Mouse (Mus musculus) adrenal gland, postnatal 4 days (tissue): ENCODE measurements around the gene Mycl. TPM values are rescaled to one million over a fixed set of nuclear protein-coding genes. Genes with fewer than 3 reads are reported as not detected.
A peak's percentile ranks its signal among the peaks of the same experiment; 100 is the strongest.

Experiments used
- DNase-seq, 2 experiments: peaks; one replicate each; pipeline ENCODE4 v3.0.0; 2021 to 2022; ENCODE audit warnings: low spot score in 2 of 2, mixed read lengths in 2 of 2
- total RNA-seq, 2 experiments: library from RNA; stranded (reverse); gene quantifications; 2 replicates each; pipeline ENCODE4 v1.2.3; 2021

Gene Mycl
- total RNA-seq, 2 experiments from 2014 or later = 2.8 to 2.9 TPM

DNA sequence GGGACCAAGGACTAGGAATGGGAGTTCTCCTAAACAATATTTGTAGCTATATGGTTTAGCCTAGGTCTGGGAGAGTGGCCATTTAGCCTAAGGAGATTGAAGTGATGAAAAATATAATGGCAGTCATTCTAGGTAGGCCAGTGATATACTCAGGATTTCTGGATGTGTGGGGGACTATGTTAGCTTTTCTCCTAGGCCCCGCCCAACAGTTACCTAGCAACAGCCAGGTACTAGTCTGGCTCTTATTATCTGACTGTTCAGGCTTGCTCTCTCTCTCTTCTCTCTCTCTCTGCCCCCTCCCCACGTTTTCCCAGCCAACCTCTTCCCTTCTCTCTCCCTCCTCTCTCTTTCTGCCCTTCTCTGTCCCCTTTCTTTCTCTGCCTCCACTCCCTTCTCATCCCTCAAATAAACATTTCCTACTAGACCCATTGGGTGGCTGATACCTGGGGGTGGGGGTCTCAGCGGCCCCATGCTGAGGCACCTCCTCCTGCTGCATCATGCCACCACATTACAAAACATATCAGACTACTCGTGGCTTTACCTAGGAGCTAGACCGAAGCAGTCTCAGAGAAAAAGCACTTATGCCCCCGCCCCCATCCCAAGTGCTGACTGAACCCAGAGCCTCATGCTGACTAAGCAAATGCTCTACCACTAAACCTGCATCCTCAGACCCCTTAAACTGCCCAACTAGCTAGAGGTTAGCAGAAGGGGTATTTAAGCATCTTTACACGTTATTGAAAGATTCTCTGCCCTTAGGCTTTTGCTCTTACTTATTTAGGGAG is 19.2 kb downstream of the Mycl start:
- DNase-seq = no peak

DNA sequence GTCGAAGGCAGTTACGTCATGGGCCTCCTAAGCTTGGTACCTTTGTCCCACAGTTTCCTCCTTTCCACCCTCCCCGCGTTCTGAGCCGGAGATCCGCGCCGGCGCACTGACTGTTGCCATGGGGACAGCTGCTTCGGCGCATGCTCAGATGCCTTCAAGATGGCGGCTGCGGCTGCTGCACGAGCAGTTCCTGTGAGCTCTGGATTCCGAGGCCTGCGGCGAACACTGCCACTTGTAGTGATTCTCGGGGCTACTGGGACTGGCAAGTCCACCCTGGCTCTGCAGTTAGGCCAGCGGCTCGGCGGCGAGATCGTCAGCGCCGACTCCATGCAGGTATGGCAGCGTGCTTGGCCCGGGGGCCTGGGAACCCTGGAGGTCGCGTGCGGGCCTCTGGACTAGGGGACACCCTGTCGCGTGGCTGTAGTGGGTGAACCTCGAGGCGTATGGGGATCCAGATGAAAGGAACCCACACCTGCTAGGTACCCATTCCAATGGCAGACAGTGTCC is 21.1 kb downstream of the Mycl start, which contains the start of gene Trit1:
TSS of gene Trit1 (plus strand) at position 147 of the 507 bp plus-strand sequence.
- peak; percentile 83 to 94 for DNase-seq

DNA sequence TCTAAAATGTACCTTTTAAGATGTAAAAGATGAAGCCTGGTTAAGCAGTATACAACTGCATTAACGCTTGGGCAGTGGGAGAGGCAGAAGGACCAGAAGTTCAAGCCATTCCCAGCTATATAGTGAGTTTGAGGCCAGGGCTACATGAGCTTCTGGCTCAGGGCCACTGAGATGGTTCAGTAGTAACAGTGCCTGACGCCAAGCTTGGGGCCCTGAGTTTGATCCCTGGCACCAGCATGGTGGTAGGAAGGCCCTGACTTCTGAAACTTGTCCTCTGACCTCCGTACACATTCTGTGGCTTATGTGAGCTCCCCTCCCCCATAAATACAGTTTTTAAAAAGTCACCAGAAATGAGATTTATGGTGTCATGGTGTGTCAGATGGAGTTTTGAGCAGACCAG is 26.1 kb downstream of the Mycl start:
- DNase-seq = no peak

DNA sequence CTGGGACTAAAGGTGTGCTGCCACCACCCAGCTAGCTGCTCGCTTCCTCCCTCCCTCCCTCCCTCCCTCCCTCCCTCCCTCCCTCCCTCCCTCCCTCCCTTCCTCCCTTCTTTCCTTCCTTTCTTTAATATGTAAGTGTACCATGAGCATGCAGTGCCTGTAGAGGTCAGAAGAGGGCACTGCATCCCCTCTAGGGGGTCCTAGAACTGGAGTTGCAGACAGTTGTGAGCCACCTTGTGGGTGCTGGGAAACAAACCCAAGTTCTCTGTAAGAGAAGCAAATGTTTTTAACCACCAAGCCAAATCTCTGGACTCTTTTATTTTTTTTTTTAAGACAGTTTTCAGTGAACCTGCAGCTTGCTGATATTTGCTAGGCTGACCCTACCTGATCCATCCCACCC is 27.4 kb downstream of the Mycl start:
- no peak for DNase-seq

DNA sequence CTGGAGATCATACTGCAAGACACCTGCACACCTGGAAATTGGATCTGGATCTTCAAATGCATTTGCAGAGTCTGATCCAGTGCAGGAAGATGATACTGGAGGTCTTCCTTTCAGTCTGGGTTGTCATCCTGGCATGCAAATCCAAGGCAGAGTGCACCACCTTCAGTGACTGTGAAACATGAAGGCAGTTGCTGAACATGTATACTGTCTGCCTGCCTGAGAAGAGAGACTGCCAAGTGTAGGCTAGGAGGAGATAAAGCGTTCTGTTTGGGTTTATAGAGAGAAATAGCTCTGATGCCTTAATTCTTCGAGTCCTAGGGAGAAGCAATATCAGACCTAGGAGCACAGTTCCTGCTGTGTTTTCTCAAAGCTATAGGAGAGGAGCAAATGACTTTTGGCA is 30.0 kb downstream of the Mycl start:
- no peak for DNase-seq

DNA sequence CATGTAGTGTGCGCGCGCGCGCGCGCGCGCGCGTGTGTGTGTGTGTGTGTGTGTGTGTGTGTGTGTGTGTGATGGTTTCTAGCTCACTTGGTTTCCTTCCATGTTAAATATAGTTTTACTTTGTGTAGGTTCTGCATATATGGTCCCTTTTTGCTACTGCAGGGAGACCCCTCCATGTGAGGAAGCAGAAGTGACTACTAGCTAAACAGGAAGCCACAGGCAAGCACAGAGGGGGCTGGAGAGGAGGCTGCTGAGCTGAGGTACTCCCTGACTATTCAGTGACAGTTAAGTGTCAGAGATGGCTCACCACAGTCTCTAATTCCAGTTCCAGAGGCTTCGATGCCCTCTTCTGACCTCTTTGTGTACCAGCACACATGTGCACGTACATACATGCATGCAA is 30.7 kb downstream of the Mycl start:
- no peak for DNase-seq

DNA sequence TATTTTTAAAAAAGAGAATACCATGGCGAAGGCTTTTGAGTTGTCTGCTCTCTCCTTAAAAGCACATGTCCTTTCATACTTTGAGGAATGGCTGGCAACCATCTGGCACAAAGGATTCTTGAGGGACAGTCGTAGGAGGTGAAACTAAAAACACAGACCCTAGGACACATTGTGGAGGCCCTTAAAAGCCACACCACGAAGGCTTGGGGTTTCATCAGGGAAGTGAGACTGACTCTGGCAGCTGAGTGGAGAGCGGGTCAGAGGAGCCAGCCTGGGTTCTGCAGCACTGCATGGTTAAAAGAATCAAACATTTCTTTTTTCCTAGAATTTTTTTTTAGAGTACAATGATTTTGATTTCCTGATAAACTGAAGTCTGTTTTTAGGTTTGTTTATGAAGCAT is 31.1 kb downstream of the Mycl start:
- no peak for DNase-seq

DNA sequence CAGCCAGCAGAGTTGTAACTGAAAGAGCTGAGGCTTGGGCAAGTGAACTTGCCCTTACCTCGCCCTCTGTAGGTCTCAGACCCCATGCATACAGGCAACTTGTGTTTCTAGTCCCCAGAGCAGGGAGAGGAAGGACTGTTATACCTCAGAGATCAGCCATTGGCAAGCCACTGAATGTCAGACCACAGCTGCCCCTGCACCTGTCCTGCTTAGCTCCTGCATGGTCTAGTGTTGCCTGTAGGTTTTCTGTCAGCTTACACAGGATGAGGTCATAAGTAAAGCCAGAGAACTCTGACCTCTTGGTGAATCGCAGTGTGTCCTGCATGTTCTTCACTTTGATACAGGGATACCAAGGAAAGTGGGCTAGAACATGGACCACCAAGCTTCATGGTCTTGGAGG is 39.4 kb downstream of the Mycl start:
- no peak for DNase-seq

DNA sequence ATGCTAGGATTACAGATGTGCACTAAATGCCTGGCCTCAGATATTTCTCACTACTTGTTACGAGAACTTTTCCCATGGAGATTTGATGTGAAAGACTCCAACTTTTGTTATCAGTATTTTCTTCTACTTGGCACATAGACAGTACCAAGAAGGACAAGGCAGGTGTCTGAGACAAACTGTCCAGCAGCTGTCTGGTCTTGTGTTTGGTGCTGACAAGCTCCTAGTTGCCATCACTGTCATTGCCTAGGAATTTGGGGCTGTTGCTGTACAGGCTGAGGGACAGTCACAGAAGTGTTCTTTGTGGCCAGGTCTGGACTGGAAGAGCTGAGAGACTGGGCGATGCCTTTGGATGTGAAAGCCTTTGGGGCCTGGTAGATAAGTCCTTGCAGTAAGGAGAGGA is 40.2 kb downstream of the Mycl start:
- DNase-seq = no peak

DNA sequence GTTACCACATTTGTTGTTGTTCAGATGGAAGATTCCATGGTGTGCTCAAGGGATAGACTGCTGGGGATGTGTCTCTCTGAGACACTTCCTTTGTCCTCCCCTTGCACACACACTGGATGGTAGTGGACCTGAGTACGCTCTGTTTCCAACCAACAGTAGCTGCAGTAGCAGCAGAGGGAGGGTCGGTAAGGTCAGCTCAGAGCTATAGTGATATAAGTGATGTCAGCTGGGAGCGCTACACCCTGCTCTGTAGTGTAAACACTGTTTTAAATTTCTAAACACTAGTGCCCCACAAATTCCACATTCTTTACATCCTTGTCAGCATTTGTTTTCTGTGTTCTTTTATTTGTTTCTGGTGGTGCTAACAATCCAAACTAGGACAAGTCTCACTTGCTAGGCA is 41.3 kb downstream of the Mycl start:
- no peak for DNase-seq

DNA sequence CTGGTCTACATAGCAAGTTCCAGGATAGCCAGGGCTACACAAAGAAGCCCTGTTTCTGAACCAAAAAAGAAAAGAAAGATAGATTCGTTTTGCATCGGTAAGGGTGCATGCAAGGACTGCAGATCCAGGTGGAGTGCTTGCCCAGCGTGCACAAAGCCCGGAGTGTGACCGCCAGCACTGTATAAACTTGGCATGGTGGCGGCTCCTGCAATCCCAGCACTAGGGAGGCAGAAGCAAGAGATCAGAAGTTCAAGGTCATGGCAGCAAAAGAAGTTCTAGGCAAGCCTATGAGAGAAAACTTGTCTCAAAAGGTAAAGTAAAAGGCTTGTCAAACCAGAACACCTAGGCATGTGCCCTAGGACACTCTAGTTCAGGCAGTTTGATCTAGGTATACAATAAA is 45.7 kb downstream of the Mycl start:
- DNase-seq = no peak

DNA sequence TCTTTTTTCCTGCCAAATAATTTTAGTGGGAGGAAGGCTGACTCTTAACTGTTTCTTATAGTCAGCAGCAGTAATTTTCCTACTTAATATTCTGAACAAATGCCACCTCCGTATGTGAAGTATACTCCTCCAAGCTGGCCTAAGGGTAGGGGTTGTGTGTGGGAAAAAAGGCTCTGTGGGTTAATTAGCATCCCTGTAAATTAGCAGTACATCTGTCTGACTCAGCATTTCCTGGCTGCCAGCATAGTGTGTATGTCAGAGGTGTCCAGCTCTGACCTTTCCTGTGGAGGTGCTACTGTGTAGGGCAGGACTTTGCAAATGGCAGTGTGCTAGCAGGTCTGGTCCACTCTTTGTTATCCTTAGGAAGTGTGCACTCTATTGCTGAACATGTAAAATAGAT is 48.4 kb downstream of the Mycl start:
- DNase-seq = no peak

DNA sequence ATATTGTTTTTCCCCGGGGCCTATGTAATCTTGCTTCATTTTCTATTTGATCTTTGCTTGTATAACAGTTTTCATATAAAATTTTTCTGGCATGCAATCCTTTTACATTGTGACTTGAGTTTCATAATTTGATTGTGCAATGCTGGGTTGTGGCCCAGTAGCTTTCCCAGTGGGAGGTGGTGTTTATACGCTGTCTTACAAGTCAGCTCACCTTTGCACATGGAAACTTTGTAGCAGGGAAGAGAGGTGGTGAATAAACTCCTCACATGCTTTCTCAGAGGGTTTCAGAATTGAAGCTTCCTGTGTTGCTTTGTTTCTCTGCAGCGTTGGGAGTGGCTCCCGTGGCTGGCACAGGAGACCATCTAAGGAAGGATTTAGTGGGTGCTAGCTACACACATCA is 49.4 kb downstream of the Mycl start:
- no peak for DNase-seq

DNA sequence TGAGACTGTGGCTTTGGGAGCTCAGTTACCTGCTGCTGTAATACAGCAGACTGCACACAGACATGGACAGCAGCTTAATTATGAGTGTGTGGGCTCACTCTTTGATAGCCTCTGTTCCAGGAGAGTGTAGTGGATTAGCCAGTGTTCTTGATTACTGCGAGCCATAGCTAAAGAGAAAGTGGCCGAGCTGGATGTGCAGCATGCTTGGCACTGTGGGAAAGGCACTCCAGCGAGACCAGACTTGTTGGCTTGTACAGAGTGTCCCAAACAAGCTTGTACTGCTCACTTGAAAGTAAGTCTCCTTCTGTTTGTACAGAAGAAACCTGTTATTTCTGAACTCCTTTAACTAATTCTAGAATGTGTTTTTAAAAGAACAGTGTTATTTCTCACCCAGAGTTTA is 50.8 kb downstream of the Mycl start:
- DNase-seq = no peak

DNA sequence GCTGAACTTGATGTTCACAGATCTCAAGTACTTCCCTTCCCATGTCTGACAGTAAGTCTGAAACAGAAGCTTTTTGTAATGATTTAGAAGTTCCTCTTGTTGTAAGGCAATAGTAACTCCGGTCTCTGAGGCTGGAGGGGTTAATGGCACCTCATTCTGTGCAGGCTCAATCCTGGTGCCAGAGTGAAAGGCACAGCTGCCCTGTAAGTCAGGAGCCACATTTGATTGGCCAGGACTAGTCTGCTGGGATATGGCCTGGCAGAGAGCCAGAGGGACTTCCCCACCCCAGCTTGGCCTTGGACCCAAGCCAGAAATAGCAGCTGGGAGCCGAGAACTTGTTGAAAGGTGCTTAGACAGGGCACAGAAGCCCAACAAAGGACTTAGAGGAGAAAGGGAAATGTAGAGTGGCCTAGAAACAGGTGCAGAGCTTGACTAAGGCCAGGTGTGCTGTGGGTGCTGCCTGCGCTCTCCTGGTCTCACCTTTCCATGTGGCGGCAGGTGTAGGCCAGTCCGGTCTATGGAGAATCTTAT is 55.3 kb downstream of the Mycl start:
- peak; percentile 51 to 81 for DNase-seq

Other genes with a start within 250 kb of the Mycl start
- gene Ppt1, start 159.4 kb upstream of the Mycl start, total RNA-seq = 10 to 100 TPM; 74.6 to 78.1 TPM
- 100 to 1,000 TPM; 138 to 147 TPM for gene Cap1, start 109.6 kb upstream of the Mycl start, total RNA-seq
- gene Mfsd2a, start 34.5 kb upstream of the Mycl start, total RNA-seq = under 1 TPM; 0.59 to 0.90 TPM
- 10 to 100 TPM; 19.1 to 19.7 TPM for gene Trit1, start 20.9 kb downstream of the Mycl start, total RNA-seq
- gene Bmp8b, start 109.5 kb downstream of the Mycl start, total RNA-seq = under 1 TPM in 1 of 2 experiments, not detected in 1; 0.20 TPM
- gene Oxct2b, start 120.6 kb downstream of the Mycl start, total RNA-seq = not detected
- 10 to 100 TPM; 57.1 to 57.8 TPM for gene Ppie, start 144.3 kb downstream of the Mycl start, total RNA-seq
- gene Hpcal4, start 187.6 kb downstream of the Mycl start, total RNA-seq = 1 to 10 TPM; 3.1 to 5.5 TPM
- gene Nt5c1a, start 205.9 kb downstream of the Mycl start, total RNA-seq = 10 to 100 TPM; 15.3 to 15.7 TPM
- gene Heyl, start 237.9 kb downstream of the Mycl start, total RNA-seq = 10 to 100 TPM; 12.4 to 17.6 TPM